Mouse (Mus musculus) liver, adult 2 months (tissue): ENCODE measurements around the gene Spef1.

ENCODE experiments used
- CTCF ChIP-seq: fragments of 200-500 bp; IDR thresholded peaks from 2 replicates; pipeline ENCODE4 v1.5.1; 2011; ENCODE audit warnings: low read depth, low read length, control low read depth
- POLR2A ChIP-seq: fragments of 200-500 bp; IDR thresholded peaks from 2 replicates; pipeline ENCODE4 v1.6.1; 2011; ENCODE audit warnings: low read length, control low read depth; ENCODE audit not compliant: insufficient read depth; ENCODE audit errors: extremely low read depth

- TF ChIP-seq POLR2A (no peak), CTCF (no peak)
Observed at GRCm38 (mm10) chr2:131138760-131139159, 48.3 kb downstream of the Spef1 start.
